Mouse (Mus musculus): ENCODE results near the gene Fgr. TPM values are rescaled to one million over a fixed set of nuclear protein-coding genes. Genes with fewer than 3 reads are reported as not detected.

Fgr gene
- polyA plus RNA-seq, 1 experiment from 2014 or later = 0.08 TPM

DNA sequence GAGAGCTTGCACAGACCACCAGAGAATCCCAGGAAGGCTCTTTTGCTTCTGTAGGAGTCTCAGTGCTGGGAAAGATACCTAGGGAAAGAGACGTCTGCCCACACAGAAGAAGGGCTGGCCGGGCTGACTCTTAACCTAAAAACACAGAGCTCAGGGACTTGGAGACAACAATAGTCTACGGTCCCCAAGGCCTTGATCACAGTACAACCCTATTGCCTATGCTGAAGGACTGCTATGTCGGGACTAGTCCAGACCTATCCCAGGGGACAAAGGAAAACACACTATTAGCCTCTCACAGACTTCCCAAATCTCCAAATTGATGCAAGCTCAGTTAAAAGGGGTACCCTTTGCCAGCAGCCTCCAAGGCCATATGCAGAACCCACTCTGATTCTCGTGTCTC, 12.0 kb upstream of the Fgr start:
- 69% methylated on average over 5 of the region's 5 CpGs for WGBS
- Histone ChIP-seq H3K4me1 (ENCODE audit: control insufficient read depth, insufficient read depth, low read length) (0 out of 2 replicates have a peak, but pooled peaks cover 3% of the 10 kb centered on the region), H3K9ac (replicated peaks; ENCODE audit: low read length) (no peak overlapping the region), H3K9me3 (replicated peaks; ENCODE audit: control insufficient read depth, low read length) (no peaks in the 10 kb centered on the region), H3K36me3 (replicated peaks; ENCODE audit: control insufficient read depth, insufficient read depth, low read depth, low read length) (no peaks in the 10 kb centered on the region), H3K4me2 (ENCODE audit: low read depth, low read length) (no peak overlapping the region), H3K27me3 (ENCODE audit: control insufficient read depth, insufficient read depth, low read length) (no peaks in the 10 kb centered on the region), H3K27ac (replicated peaks; ENCODE audit: low read depth, low read length) (no peak overlapping the region), H3K4me3 (ENCODE audit: low read depth, low read length) (no peak overlapping the region)
- ATAC-seq (replicated peaks; ENCODE audit: insufficient number of reproducible peaks, low FRiP score, low TSS enrichment, low read depth) (no peak), DNase-seq (ENCODE audit: low spot score) (no peak)

- Histone ChIP-seq H3K27me3 (ENCODE audit: control insufficient read depth, insufficient read depth, low read length) (no peaks in the 10 kb centered on the region), H3K36me3 (replicated peaks; ENCODE audit: control insufficient read depth, insufficient read depth, low read depth, low read length) (no peaks in the 10 kb centered on the region), H3K4me1 (ENCODE audit: control insufficient read depth, insufficient read depth, low read length) (0 out of 2 replicates have a peak, but pooled peaks cover 3% of the 10 kb centered on the region), H3K4me2 (ENCODE audit: low read depth, low read length) (no peak overlapping the region), H3K9ac (replicated peaks; ENCODE audit: low read length) (no peak overlapping the region), H3K9me3 (replicated peaks; ENCODE audit: control insufficient read depth, low read length) (no peaks in the 10 kb centered on the region), H3K4me3 (ENCODE audit: low read depth, low read length) (no peak overlapping the region), H3K27ac (replicated peaks; ENCODE audit: low read depth, low read length) (no peak overlapping the region)
- DNase-seq (ENCODE audit: low spot score) = no peak
- no peak for ATAC-seq (replicated peaks; ENCODE audit: insufficient number of reproducible peaks, low FRiP score, low TSS enrichment, low read depth)
- WGBS = 92% methylated on average over 4 of the region's 4 CpGs
These were observed 11.3 kb upstream of the Fgr start for GRCm38 (mm10) chr4:132962628-132963027.

DNA sequence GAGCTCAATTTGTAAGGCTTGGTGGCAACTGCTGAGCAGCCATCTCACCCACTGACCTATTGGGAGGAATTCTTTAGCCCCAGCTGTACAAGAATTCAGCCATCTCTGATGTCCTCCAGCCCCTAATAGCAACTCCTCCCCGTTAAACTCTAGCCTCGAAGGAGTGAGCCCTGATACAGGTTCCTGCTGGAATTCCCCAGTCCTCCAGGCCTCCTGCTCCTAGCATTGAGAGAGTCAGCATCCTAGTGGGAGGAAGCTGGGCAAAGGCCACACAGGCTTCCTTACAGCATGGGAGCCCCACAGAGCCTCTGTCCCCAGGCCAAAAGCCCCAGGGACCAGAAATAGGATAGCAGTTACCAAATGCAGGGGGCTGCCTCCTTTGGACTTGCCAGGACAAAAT, 10.5 kb upstream of the Fgr start:
- H3K27ac ChIP-seq (replicated peaks; ENCODE audit: low read depth, low read length) = no peak overlapping the region
- H3K27me3 ChIP-seq (ENCODE audit: control insufficient read depth, insufficient read depth, low read length) = no peaks in the 10 kb centered on the region
- H3K4me1 ChIP-seq (ENCODE audit: control insufficient read depth, insufficient read depth, low read length) = 0 out of 2 replicates have a peak, but pooled peaks cover 3% of the 10 kb centered on the region
- ATAC-seq (replicated peaks; ENCODE audit: insufficient number of reproducible peaks, low FRiP score, low TSS enrichment, low read depth) (no peak), DNase-seq (ENCODE audit: low spot score) (no peak)
- WGBS = 49% methylated on average over 2 of the region's 2 CpGs
- H3K4me2 ChIP-seq (ENCODE audit: low read depth, low read length) = no peak overlapping the region
- no peaks in the 10 kb centered on the region for H3K36me3 ChIP-seq (replicated peaks; ENCODE audit: control insufficient read depth, insufficient read depth, low read depth, low read length)
- no peak overlapping the region for H3K4me3 ChIP-seq (ENCODE audit: low read depth, low read length)
- no peak overlapping the region for H3K9ac ChIP-seq (replicated peaks; ENCODE audit: low read length)
- H3K9me3 ChIP-seq (replicated peaks; ENCODE audit: control insufficient read depth, low read length) = no peaks in the 10 kb centered on the region

GRCm38 (mm10) chr4:132964064-132964463, 9.8 kb upstream of the Fgr start:
- Histone ChIP-seq H3K9ac (replicated peaks; ENCODE audit: low read length) (no peak overlapping the region), H3K4me3 (ENCODE audit: low read depth, low read length) (no peak overlapping the region), H3K4me1 (ENCODE audit: control insufficient read depth, insufficient read depth, low read length) (0 out of 2 replicates have a peak, but pooled peaks cover under 1% of the 10 kb centered on the region), H3K9me3 (replicated peaks; ENCODE audit: control insufficient read depth, low read length) (no peaks in the 10 kb centered on the region), H3K4me2 (ENCODE audit: low read depth, low read length) (no peak overlapping the region), H3K36me3 (replicated peaks; ENCODE audit: control insufficient read depth, insufficient read depth, low read depth, low read length) (no peaks in the 10 kb centered on the region), H3K27ac (replicated peaks; ENCODE audit: low read depth, low read length) (no peak overlapping the region), H3K27me3 (ENCODE audit: control insufficient read depth, insufficient read depth, low read length) (no peaks in the 10 kb centered on the region)
- WGBS = 39% methylated on average over 3 of the region's 3 CpGs
- DNase-seq (ENCODE audit: low spot score) = no peak
- ATAC-seq (replicated peaks; ENCODE audit: insufficient number of reproducible peaks, low FRiP score, low TSS enrichment, low read depth) = no peak

DNA sequence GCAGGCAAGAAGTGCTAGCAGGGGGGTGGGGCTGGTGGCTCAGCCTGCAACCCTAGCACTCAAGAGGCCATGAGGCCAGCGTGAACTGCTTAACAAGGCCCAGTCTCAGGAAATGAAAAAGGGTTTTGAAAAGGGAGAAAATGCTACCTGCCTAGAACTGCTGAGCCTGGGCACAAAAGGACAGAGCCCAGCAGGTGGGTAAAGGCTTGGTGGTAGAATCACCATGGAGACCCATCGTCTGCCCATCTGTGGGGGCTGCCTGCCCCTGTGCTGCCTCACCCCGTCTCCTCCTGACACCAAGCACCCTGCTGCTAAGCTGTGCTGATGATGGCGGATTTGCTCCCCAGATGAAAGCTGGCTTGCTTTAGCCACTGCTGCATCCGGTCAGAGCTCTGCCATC, 9.4 kb upstream of the Fgr start:
- no peak for DNase-seq (ENCODE audit: low spot score)
- ATAC-seq (replicated peaks; ENCODE audit: insufficient number of reproducible peaks, low FRiP score, low TSS enrichment, low read depth) = no peak
- no peaks in the 10 kb centered on the region for H3K9me3 ChIP-seq (replicated peaks; ENCODE audit: control insufficient read depth, low read length)
- H3K4me3 ChIP-seq (ENCODE audit: low read depth, low read length) = no peak overlapping the region
- peak overlapping the region; percentile 2; the same call in 1 of the 2 replicates for H3K9ac ChIP-seq (replicated peaks; ENCODE audit: low read length)
- no peaks in the 10 kb centered on the region for H3K4me1 ChIP-seq (ENCODE audit: control insufficient read depth, insufficient read depth, low read length)
- H3K36me3 ChIP-seq (replicated peaks; ENCODE audit: control insufficient read depth, insufficient read depth, low read depth, low read length) = no peaks in the 10 kb centered on the region
- H3K27ac ChIP-seq (replicated peaks; ENCODE audit: low read depth, low read length) = no peak overlapping the region
- 31% methylated on average over 5 of the region's 5 CpGs for WGBS
- H3K27me3 ChIP-seq (ENCODE audit: control insufficient read depth, insufficient read depth, low read length) = no peaks in the 10 kb centered on the region
- no peak overlapping the region for H3K4me2 ChIP-seq (ENCODE audit: low read depth, low read length)

- no peaks in the 10 kb centered on the region for H3K36me3 ChIP-seq (replicated peaks; ENCODE audit: control insufficient read depth, insufficient read depth, low read depth, low read length)
- H3K4me2 ChIP-seq (ENCODE audit: low read depth, low read length) = no peak overlapping the region
- no peaks in the 10 kb centered on the region; the same call in 1 of the 2 replicates for H3K27me3 ChIP-seq (ENCODE audit: control insufficient read depth, insufficient read depth, low read length)
- H3K9me3 ChIP-seq (replicated peaks; ENCODE audit: control insufficient read depth, low read length) = no peaks in the 10 kb centered on the region
- H3K4me1 ChIP-seq (ENCODE audit: control insufficient read depth, insufficient read depth, low read length) = no peaks in the 10 kb centered on the region
- DNase-seq (ENCODE audit: low spot score) (no peak), ATAC-seq (replicated peaks; ENCODE audit: insufficient number of reproducible peaks, low FRiP score, low TSS enrichment, low read depth) (no peak)
- no peak overlapping the region for H3K4me3 ChIP-seq (ENCODE audit: low read depth, low read length)
- H3K9ac ChIP-seq (replicated peaks; ENCODE audit: low read length) = no peak overlapping the region
- H3K27ac ChIP-seq (replicated peaks; ENCODE audit: low read depth, low read length) = no peak overlapping the region
- WGBS = 48% methylated on average over 6 of the region's 6 CpGs
These were observed 5.6 kb upstream of the Fgr start for GRCm38 (mm10) chr4:132968105-132968938.

- no peak overlapping the region for H3K9ac ChIP-seq (replicated peaks; ENCODE audit: low read length)
- DNase-seq (ENCODE audit: low spot score) (no peak), ATAC-seq (replicated peaks; ENCODE audit: insufficient number of reproducible peaks, low FRiP score, low TSS enrichment, low read depth) (no peak)
- no peak overlapping the region for H3K27ac ChIP-seq (replicated peaks; ENCODE audit: low read depth, low read length)
- H3K9me3 ChIP-seq (replicated peaks; ENCODE audit: control insufficient read depth, low read length) = no peaks in the 10 kb centered on the region
- peaks cover 7% of the 10 kb centered on the region for H3K27me3 ChIP-seq (ENCODE audit: control insufficient read depth, insufficient read depth, low read length)
- no peaks in the 10 kb centered on the region for H3K36me3 ChIP-seq (replicated peaks; ENCODE audit: control insufficient read depth, insufficient read depth, low read depth, low read length)
- no peaks in the 10 kb centered on the region; the same call in 1 of the 2 replicates for H3K4me1 ChIP-seq (ENCODE audit: control insufficient read depth, insufficient read depth, low read length)
- no peak overlapping the region for H3K4me3 ChIP-seq (ENCODE audit: low read depth, low read length)
- WGBS = 62% methylated on average over 6 of the region's 6 CpGs
- H3K4me2 ChIP-seq (ENCODE audit: low read depth, low read length) = no peak overlapping the region
These were observed 2.3 kb upstream of the Fgr start for GRCm38 (mm10) chr4:132971601-132972000.

DNA sequence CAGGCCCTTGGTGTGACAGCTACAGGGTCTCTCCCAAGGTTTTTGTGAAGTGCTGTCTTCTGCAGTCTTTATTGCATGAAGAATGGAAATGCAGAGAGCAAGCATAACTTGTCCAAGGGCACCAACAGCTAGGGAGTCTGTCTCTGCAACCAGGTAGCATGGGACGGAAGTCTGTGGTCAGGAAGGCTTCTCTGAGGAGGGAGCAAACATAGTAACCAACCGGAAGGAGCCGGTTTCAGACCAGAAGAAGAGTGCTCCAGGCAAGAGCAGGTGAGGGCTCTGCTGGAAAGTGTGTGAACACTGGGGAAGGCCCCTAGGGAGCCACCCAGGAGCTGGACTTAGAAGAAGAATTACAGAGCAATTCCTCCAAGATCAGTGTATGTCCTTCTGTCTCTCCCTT, 1.8 kb upstream of the Fgr start:
- Histone ChIP-seq H3K27ac (replicated peaks; ENCODE audit: low read depth, low read length) (no peak overlapping the region), H3K36me3 (replicated peaks; ENCODE audit: control insufficient read depth, insufficient read depth, low read depth, low read length) (no peaks in the 10 kb centered on the region), H3K4me3 (ENCODE audit: low read depth, low read length) (no peak overlapping the region), H3K4me1 (ENCODE audit: control insufficient read depth, insufficient read depth, low read length) (no peaks in the 10 kb centered on the region; the same call in 1 of the 2 replicates), H3K9me3 (replicated peaks; ENCODE audit: control insufficient read depth, low read length) (no peaks in the 10 kb centered on the region), H3K27me3 (ENCODE audit: control insufficient read depth, insufficient read depth, low read length) (peaks cover 7% of the 10 kb centered on the region), H3K9ac (replicated peaks; ENCODE audit: low read length) (no peak overlapping the region), H3K4me2 (ENCODE audit: low read depth, low read length) (no peak overlapping the region)
- DNase-seq (ENCODE audit: low spot score) (no peak), ATAC-seq (replicated peaks; ENCODE audit: insufficient number of reproducible peaks, low FRiP score, low TSS enrichment, low read depth) (no peak)
- 73% methylated on average over 3 of the region's 3 CpGs for WGBS

Measured in embryonic facial prominence, embryonic 11.5 days (tissue).